Mouse (Mus musculus) frontal cortex, postnatal 14 days (tissue): ENCODE data around the gene Il23r.

Source experiments
- DNase-seq, 2 experiments: peaks; one replicate each; pipeline ENCODE4 v3.0.0; 2022; ENCODE audit warnings: low spot score in 2 of 2

The Il23r gene

GRCm38 (mm10) chr6:67431808-67432207 is 59.8 kb downstream of the Il23r start:
- no peak for DNase-seq

GRCm38 (mm10) chr6:67421761-67422160 is 69.9 kb downstream of the Il23r start:
- DNase-seq = no peak

GRCm38 (mm10) chr6:67416557-67416956 is 75.1 kb downstream of the Il23r start:
- no peak for DNase-seq

- DNase-seq = no peak
Observed at GRCm38 (mm10) chr6:67415276-67415675, 76.4 kb downstream of the Il23r start.

DNA sequence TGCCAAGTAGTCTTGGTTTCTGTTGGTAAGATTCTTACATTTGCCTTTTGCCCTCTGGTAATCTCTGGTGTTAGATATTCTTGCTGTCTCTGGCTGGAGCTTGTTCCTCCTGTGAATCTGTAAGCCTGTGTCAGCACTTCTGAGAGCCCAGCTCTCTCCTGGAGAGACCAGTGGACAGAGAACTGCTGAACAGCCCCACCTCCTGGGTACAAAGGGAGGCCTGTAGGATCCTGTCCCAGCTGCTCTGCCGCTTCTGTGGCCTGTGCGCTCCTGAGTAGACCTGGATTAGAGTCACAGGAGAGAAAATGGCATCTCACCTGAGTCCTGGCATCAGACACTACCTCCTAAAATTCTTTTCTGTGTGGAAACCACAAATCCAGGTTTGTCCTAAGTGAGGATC is 78.3 kb downstream of the Il23r start:
- DNase-seq = no peak

DNA sequence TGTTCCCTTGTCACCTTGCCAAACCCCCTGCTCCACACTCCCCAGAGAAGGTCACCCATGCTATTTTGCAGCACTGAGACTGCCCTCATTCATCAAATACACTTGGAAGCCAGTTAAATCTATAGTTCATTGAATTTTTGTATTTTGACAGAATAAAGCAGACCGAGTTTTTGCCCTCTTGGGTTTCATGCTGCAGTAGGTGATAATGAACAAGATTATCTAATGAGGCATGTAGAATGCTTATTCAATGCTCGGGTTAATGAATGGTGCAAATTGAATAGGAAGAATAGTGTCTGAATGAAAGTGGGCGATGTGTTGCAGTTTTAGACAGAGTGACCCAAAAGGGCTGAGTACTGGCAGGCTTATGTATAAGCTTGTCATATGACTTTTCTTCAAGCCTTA is 86.4 kb downstream of the Il23r start:
- no peak for DNase-seq

GRCm38 (mm10) chr6:67399551-67399950 is 92.1 kb downstream of the Il23r start:
- DNase-seq = no peak

DNA sequence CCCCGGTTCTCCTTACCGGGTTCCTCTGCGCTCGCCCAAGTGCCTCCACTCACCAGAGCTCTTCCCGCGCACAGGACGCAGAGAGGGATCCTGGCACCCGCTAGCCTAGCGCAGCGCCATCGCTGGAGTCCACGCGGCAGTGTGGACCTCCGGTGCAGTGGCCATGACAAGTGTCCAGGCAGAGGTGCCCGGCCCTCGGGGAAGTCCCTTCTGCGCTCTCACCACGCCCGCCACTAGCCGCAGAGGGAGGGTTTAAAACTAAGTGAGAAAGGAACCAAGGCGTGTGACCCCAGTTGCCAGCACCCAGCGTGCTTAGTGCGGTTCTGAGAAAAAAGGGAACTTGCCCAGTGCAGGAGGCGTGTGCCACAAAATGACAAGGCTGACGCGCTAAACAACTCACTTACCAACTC is 115.7 kb downstream of the Il23r start, which contains the start of gene Il12rb2:
Il12rb2 (minus strand) TSS at position 207 of the 410 bp plus-strand sequence.
- DNase-seq = no peak
